Mouse (Mus musculus) liver, adult 2 months (tissue): ENCODE data around the gene Jsrp1.

Source experiments
- CTCF ChIP-seq: fragments of 200-500 bp; IDR thresholded peaks from 2 replicates; pipeline ENCODE4 v1.5.1; 2011; ENCODE audit warnings: low read depth, low read length, control low read depth
- POLR2A ChIP-seq: fragments of 200-500 bp; IDR thresholded peaks from 2 replicates; pipeline ENCODE4 v1.6.1; 2011; ENCODE audit warnings: low read length, control low read depth; ENCODE audit not compliant: insufficient read depth; ENCODE audit errors: extremely low read depth

DNA sequence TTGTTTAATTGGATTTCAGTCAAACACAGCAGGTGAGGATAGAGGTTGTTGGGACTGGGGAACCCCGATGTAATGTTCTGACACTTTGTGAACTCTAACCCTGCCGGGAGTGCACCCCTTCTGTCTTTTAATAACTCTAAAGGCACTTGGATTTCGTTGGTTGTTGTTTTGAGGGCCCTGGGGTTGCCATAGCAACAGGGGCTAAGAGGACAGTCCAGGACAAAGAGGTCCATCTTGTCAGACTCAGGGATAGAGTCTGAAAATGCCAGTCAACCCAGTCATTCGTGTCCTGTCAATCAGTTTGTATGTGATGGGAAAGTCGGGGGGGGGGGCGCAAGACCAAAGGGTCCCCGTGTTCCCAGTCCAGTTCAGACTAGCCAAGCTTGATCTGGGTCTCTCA lies 19.5 kb upstream of the Jsrp1 start:
- TF ChIP-seq CTCF (no peak), POLR2A (no peak)
